Mouse (Mus musculus): Measurements from ENCODE around the gene Cdh13.

- TF ChIP-seq CTCF (IDR thresholded peaks at IDR 0.05; ENCODE audit: borderline replicate concordance, insufficient read depth, low read depth, low read length) (no peak), POLR2A (IDR thresholded peaks at IDR 0.05; ENCODE audit: borderline replicate concordance, insufficient read depth, low read length) (no peak)
Measured at GRCm38 (mm10) chr8:118446516-118446915, 163.0 kb downstream of the Cdh13 start.
